Mouse (Mus musculus) heart, postnatal 0 days (tissue): ENCODE data around the gene Efcab10. TPM values are rescaled to one million over a fixed set of nuclear protein-coding genes. Genes with fewer than 3 reads are reported as not detected.
A peak's percentile ranks its signal among the peaks of the same experiment; 100 is the strongest.

ENCODE experiments used
- ATAC-seq: fragments of 200-750 bp; cut with Nextera tagmentation; 2 replicates; pipeline ENCODE4 v1.8.0; 2017; ENCODE audit warnings: low read depth, moderate number of reproducible peaks, moderate library complexity; ENCODE audit not compliant: insufficient read depth
- DNase-seq: peaks from one replicate; pipeline ENCODE4 v3.0.0-alpha.2; 2016; ENCODE audit warnings: low spot score
- H3K27ac ChIP-seq: fragments of 300-500 bp; sonication (generic); 2 replicates; pipeline ENCODE4 v1.5.1; 2014; ENCODE audit warnings: low read depth, mild to moderate bottlenecking
- H3K27me3 ChIP-seq: fragments of 300-500 bp; sonication (generic); 2 replicates; pipeline ENCODE4 v1.6.1; 2014; ENCODE audit warnings: low read length, mixed read lengths; ENCODE audit not compliant: control insufficient read depth, insufficient read depth
- H3K36me3 ChIP-seq: fragments of 300-500 bp; sonication (generic); replicated peaks from 2 replicates; pipeline ENCODE4 v1.6.1; 2014; ENCODE audit warnings: low read length, mixed read lengths; ENCODE audit not compliant: control insufficient read depth, insufficient read depth
- H3K4me1 ChIP-seq: fragments of 300-500 bp; sonication (generic); 2 replicates; pipeline ENCODE4 v1.6.1; 2014; ENCODE audit warnings: antibody characterized with exemption; ENCODE audit not compliant: control insufficient read depth, insufficient read depth
- H3K4me2 ChIP-seq: fragments of 300-500 bp; sonication (generic); 2 replicates; pipeline ENCODE4 v1.6.1; 2014; ENCODE audit warnings: low read depth, mild to moderate bottlenecking, low read length, moderate library complexity
- H3K4me3 ChIP-seq: fragments of 300-500 bp; sonication (generic); 2 replicates; pipeline ENCODE4 v1.5.1; 2014; ENCODE audit warnings: low read depth, low read length
- H3K9ac ChIP-seq: fragments of 300-500 bp; sonication (generic); replicated peaks from 2 replicates; pipeline ENCODE4 v1.6.1; 2014; ENCODE audit warnings: low read depth, low read length, mixed read lengths
- H3K9me3 ChIP-seq: fragments of 300-500 bp; sonication (generic); replicated peaks from 2 replicates; pipeline ENCODE4 v1.6.1; 2016; ENCODE audit warnings: low read length; ENCODE audit not compliant: control insufficient read depth
- CTCF ChIP-seq: IDR thresholded peaks from 2 replicates; pipeline ENCODE4 v1.5.1; 2016; ENCODE audit warnings: antibody characterized with exemption, control low read depth, low read depth
- EP300 ChIP-seq: IDR thresholded peaks from 2 replicates; pipeline ENCODE4 v1.6.1; 2016; ENCODE audit warnings: antibody characterized with exemption, low read depth
- WGBS: fragments of 180-500 bp; shearing (Covaris S2); extraction: QIAGEN DNeasy Blood & Tissue Kit; methylation state at CpG from one replicate; pipeline ENCODE4 v1.1.7; 2014; 5-methylcytosine and 5-hydroxymethylcytosine counted together
- polyA plus RNA-seq: library from polyadenylated mRNA; unstranded; fragments of >200 nt; fragmentation: Nextera tagmentation; extraction: Ambion mirVana; gene quantifications from 2 replicates; pipeline ENCODE4 v1.2.1, GENCODE M21; 2015
- total RNA-seq: library from RNA; depleted of rRNA; stranded (reverse); fragments of >200 nt; gene quantifications from 2 replicates; pipeline ENCODE4 v1.2.3, GENCODE M21; 2014; ENCODE audit warnings: low replicate concordance; rRNA removed

The Efcab10 gene
- total and polyA plus RNA-seq, 2 experiments from 2014 or later = not detected

DNA sequence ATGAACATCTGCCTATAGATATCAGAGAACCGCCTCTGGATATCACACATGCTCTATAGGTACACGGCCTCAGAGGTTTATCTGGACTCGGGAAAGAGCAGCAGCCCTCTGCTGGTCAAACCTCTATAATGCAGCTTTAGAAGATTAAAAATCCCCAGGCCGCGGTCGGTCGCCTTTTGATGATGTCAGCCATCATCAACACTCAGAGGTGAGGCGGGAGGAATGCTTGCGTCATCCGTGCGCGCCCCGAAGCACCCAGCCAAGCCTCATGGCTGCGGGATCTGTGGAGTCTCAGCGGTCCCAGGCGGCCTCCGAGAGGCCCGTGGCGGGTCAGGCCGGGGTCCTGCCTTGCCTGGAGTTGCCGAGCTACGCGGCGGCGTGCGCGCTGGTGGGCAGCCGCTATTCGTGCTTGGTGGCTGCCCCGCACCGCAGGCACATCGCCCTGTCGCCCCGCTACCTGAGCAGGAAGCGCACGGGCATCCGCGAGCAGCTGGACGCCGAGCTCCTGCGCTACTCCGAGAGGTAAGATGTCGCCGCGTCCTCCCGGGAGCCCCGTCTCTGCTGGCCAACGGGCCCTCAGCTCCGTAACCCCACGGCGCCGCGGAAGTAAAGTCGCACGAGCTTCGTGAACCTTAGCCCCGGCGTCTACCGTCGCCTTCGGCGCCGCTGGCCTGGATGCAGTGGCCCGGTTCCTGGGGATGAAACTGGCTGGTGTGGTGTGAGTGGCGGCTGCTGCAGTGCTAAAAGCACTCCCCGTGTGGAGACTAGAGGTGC, 34.9 kb downstream of the Efcab10 start, which contains the start of gene Twistnb:
Gene Twistnb (plus strand): TSS at position 249 of the 774 bp plus-strand sequence.
- TF ChIP-seq CTCF = peak; percentile 86
- no peak for TF ChIP-seq EP300
- H3K36me3 ChIP-seq = no peaks in the 10 kb centered on the region
- H3K4me1 ChIP-seq = peaks cover 7% of the 10 kb centered on the region
- H3K27ac ChIP-seq = peak within 1 kb of the TSS; percentile 67
- ATAC-seq = peak; percentile 96
- peak within 1 kb of the TSS; percentile 87 for H3K4me3 ChIP-seq
- under 1% methylated on average over 62 of the region's 66 CpGs for WGBS
- no peaks in the 10 kb centered on the region for H3K9me3 ChIP-seq
- no peaks in the 10 kb centered on the region for H3K27me3 ChIP-seq
- peak within 1 kb of the TSS; percentile 75 for H3K9ac ChIP-seq
- DNase-seq = peak; percentile 90
- H3K4me2 ChIP-seq = peak within 1 kb of the TSS; percentile 91

DNA sequence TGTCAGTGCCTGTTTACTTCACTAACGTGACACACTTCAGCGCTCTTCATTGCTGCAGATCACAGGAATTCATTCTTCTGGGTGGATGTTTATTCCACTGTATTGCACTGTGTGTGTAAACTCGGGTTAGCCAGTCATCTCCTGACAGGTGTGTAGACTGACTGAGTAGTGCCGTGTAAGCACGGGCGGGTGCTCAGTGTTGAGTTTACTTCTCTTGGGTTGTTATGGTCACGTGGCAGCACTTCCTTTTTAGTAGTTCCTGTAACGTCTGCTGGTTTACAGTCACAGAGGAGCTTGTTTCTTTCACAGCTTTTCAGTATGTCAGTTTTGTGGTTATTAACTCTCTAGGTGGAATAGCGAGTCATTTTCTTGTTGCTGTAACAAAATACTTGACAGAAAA, 39.2 kb downstream of the Efcab10 start:
- H3K4me2 ChIP-seq = no peak overlapping the region
- WGBS = 75% methylated on average over 9 of the region's 9 CpGs

DNA sequence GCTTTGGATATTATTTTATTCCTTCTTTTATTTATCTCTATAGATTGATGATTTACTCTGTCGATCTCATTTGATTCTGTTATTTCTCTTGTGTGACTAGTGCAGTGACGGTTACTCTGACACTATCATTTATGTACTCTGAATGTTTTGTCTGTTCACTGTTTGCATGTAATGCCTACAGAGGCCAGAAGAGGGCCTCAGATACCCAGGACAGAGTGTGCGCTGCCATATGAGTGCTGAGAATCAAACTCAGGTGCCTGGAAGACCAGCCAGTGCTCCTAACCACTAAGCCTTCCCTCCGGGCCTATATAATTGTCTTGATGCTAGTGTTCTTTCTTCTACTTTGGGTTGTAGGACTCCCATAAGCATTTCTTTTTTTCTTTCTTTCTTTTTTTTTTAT, 40.1 kb downstream of the Efcab10 start:
- no peak overlapping the region for H3K4me2 ChIP-seq
- no peak for DNase-seq
- H3K4me1 ChIP-seq = peaks cover 7% of the 10 kb centered on the region
- H3K4me3 ChIP-seq = no peak overlapping the region
- peaks cover 16% of the 10 kb centered on the region; the same call in 1 of the 2 replicates for H3K36me3 ChIP-seq
- 96% methylated on average over 4 of the region's 4 CpGs for WGBS
- ATAC-seq = no peak
- no peak overlapping the region for H3K9ac ChIP-seq
- TF ChIP-seq EP300 = no peak
- no peak for TF ChIP-seq CTCF
- no peaks in the 10 kb centered on the region for H3K9me3 ChIP-seq
- H3K27me3 ChIP-seq = no peaks in the 10 kb centered on the region
- no peak overlapping the region for H3K27ac ChIP-seq

More for the DNA sequence above, 39.2 kb downstream of the Efcab10 start:
- DNase-seq = no peak
- H3K9me3 ChIP-seq = no peaks in the 10 kb centered on the region
- H3K4me1 ChIP-seq = peaks cover 7% of the 10 kb centered on the region
- no peak overlapping the region for H3K9ac ChIP-seq
- no peak overlapping the region for H3K4me3 ChIP-seq
- ATAC-seq = no peak
- no peak overlapping the region for H3K27ac ChIP-seq
- H3K36me3 ChIP-seq = peaks cover 11% of the 10 kb centered on the region; the same call in 1 of the 2 replicates
- TF ChIP-seq EP300 = no peak
- TF ChIP-seq CTCF = no peak
- no peaks in the 10 kb centered on the region for H3K27me3 ChIP-seq

Other genes starting within 250 kb of the Efcab10 start
- gene Atxn7l1, start 247.2 kb upstream of the Efcab10 start, total RNA-seq = 6.7 and 11.1 TPM in 2 replicates
- 4.5 and 5.3 TPM in 2 replicates for gene Atxn7l1, start 247.2 kb upstream of the Efcab10 start, polyA plus RNA-seq
- 7.5 and 24.0 TPM in 2 replicates for gene Twistnb, start 34.8 kb downstream of the Efcab10 start, total RNA-seq
- 31.1 and 33.6 TPM in 2 replicates for gene Twistnb, start 34.8 kb downstream of the Efcab10 start, polyA plus RNA-seq